Comparison of ENCODE assay signal across 12 mouse cellular contexts in genomic region chr9:76168355-76168754, GRCm38 (mm10). TPM values are rescaled to one million over a fixed set of nuclear protein-coding genes. Genes with fewer than 3 reads are reported as not detected.
DNase-seq lines count a peak whose midpoint lies in the region; ATAC-seq and TF ChIP-seq lines count a peak whose summit lies in the region.
"Had no signal": no experiment of that assay in that cellular context is flagged by ENCODE, and none has a peak within 500 bp of the region (broad histone marks: within the 10 kb centered on the region; RNA-seq: fewer than 3 reads in every experiment).

No protein-coding gene starts in this region.

- 55% methylated on average over 3 of the region's 3 CpGs for WGBS in hindbrain, embryonic 11.5 days
- 49% methylated on average over 3 of the region's 3 CpGs for WGBS in hindbrain, postnatal 0 days

- H3K36me3 ChIP-seq in CH12.LX (replicated peaks in 1 of 2; ENCODE audit: control insufficient read depth in 1 of 2, insufficient read depth in 1 of 2, low read length in 1 of 2) = no peaks in the 10 kb centered on the region
- H3K36me3 ChIP-seq in hindbrain, embryonic 11.5 days (ENCODE audit: control insufficient read depth, insufficient read depth, low read length) = no peaks in the 10 kb centered on the region
- no peaks in the 10 kb centered on the region for H3K36me3 ChIP-seq in hindbrain, postnatal 0 days (ENCODE audit: insufficient read depth, low read length)
- H3K36me3 ChIP-seq: G1E; limb, embryonic 15.5 days had no signal

- peak; percentile 62; the same call in 1 of the 2 replicates for ATAC-seq in frontal cortex, adult (ENCODE audit: low TSS enrichment)
- ATAC-seq in hindbrain, embryonic 11.5 days (ENCODE audit: low FRiP score) = no peak
- no peak for ATAC-seq in hindbrain, postnatal 0 days

- H3K9me3 ChIP-seq in CH12.LX (replicated peaks; ENCODE audit: low read length) = no peaks in the 10 kb centered on the region
- no peaks in the 10 kb centered on the region for H3K9me3 ChIP-seq in hindbrain, embryonic 11.5 days (ENCODE audit: control insufficient read depth, low read length)
- H3K9me3 ChIP-seq in hindbrain, postnatal 0 days (ENCODE audit: low read length) = no peaks in the 10 kb centered on the region
- H3K9me3 ChIP-seq: G1E; limb, embryonic 15.5 days had no signal

- peak; percentile 41 for TF ChIP-seq RAD21 in CH12.LX (IDR thresholded peaks at IDR 0.05; ENCODE audit: low read depth, low read length)

- dilution Hi-C loops in CH12.LX (cut with MboI; ENCODE audit: extremely low pct_ligation_motif_present, extremely low pct_unique_long_range_greater_than_20kb, low sequenced_read_pairs) = no loop called here

- H3K79me2 ChIP-seq in CH12.LX (replicated peaks; ENCODE audit: control insufficient read depth, extremely low read depth, insufficient read depth, poor library complexity, severe bottlenecking) = no peaks in the 10 kb centered on the region

- no peaks in the 10 kb centered on the region for H3K4me1 ChIP-seq in CH12.LX (ENCODE audit: control insufficient read depth in 1 of 2, insufficient read depth in 2 of 2)
- H3K4me1 ChIP-seq in hindbrain, embryonic 11.5 days (replicated peaks; ENCODE audit: control insufficient read depth, insufficient read depth, low read length) = no peaks in the 10 kb centered on the region
- no peaks in the 10 kb centered on the region for H3K4me1 ChIP-seq in hindbrain, postnatal 0 days (ENCODE audit: insufficient read depth, low read length)
- H3K4me1 ChIP-seq: limb, embryonic 15.5 days had no signal

- peak; percentile 19 to 46; a peak in 3 of 4 replicates for TF ChIP-seq CTCF in CH12.LX (conservative IDR thresholded peaks at IDR 0.05 in 1 of 2, IDR thresholded peaks at IDR 0.05 in 1 of 2; ENCODE audit: low read depth in 2 of 2, low read length in 2 of 2)
- no peak for TF ChIP-seq CTCF in hindbrain, postnatal 0 days (IDR thresholded peaks at IDR 0.05; ENCODE audit: low read depth)

- no peak for TF ChIP-seq POLR2A in CH12.LX (IDR thresholded peaks at IDR 0.05; ENCODE audit: low read depth, low read length)

- H3K4me3 ChIP-seq in CH12.LX (replicated peaks in 1 of 3; ENCODE audit: low read depth in 2 of 3, low read length in 2 of 3, poor library complexity in 1 of 3) = no peak overlapping the region
- H3K4me3 ChIP-seq in hindbrain, embryonic 11.5 days (ENCODE audit: low read depth, low read length) = no peak overlapping the region
- H3K4me3 ChIP-seq in hindbrain, postnatal 0 days (ENCODE audit: low read length) = no peak overlapping the region
- H3K4me3 ChIP-seq: limb, embryonic 15.5 days had no signal

- H3K4me2 ChIP-seq in CH12.LX (ENCODE audit: insufficient read depth, low read depth, poor library complexity, severe bottlenecking) = no peak overlapping the region
- H3K4me2 ChIP-seq in hindbrain, embryonic 11.5 days (replicated peaks; ENCODE audit: low read depth, low read length) = no peak overlapping the region
- no peak overlapping the region for H3K4me2 ChIP-seq in hindbrain, postnatal 0 days (ENCODE audit: low read depth, low read length)
- H3K4me2 ChIP-seq: limb, embryonic 15.5 days had no signal

- H3K27me3 ChIP-seq in CH12.LX (replicated peaks) = no peaks in the 10 kb centered on the region
- H3K27me3 ChIP-seq in hindbrain, embryonic 11.5 days (ENCODE audit: control insufficient read depth, insufficient read depth, low read length) = no peaks in the 10 kb centered on the region
- no peaks in the 10 kb centered on the region for H3K27me3 ChIP-seq in hindbrain, postnatal 0 days (ENCODE audit: insufficient read depth, low read length)
- H3K27me3 ChIP-seq: limb, embryonic 15.5 days had no signal

- no peak overlapping the region for H3K27ac ChIP-seq in CH12.LX (ENCODE audit: insufficient read depth, low read depth)
- H3K27ac ChIP-seq in hindbrain, embryonic 11.5 days (ENCODE audit: low read depth, low read length) = no peak overlapping the region
- no peak overlapping the region for H3K27ac ChIP-seq in hindbrain, postnatal 0 days
- H3K27ac ChIP-seq: limb, embryonic 15.5 days had no signal

- in situ Hi-C loops in CH12.LX (cut with MboI; ENCODE audit: low pct_ligation_motif_present, low pct_unique_long_range_greater_than_20kb, low sequenced_read_pairs) = no loop called here

- TF ChIP-seq EP300 in CH12.LX (IDR thresholded peaks at IDR 0.05; ENCODE audit: low read length) = no peak

- intact Hi-C loops in left cerebral cortex, postnatal 25 days (cut with DNase I) = no loop called here
- intact Hi-C loops in left cerebral cortex, postnatal 36 days (cut with DNase I) = no loop called here

- H3K9ac ChIP-seq in CH12.LX (ENCODE audit: insufficient read depth, low read depth) = no peak overlapping the region
- H3K9ac ChIP-seq in hindbrain, embryonic 11.5 days (ENCODE audit: low read depth, low read length) = no peak overlapping the region
- H3K9ac ChIP-seq in hindbrain, postnatal 0 days (replicated peaks; ENCODE audit: low read length) = no peak overlapping the region
- H3K9ac ChIP-seq: limb, embryonic 15.5 days had no signal

- DNase-seq in frontal cortex, postnatal 14 days (ENCODE audit: low spot score in 2 of 2) = no peak
- DNase-seq in left cerebral cortex, postnatal 25 days (ENCODE audit: low spot score in 2 of 2) = peak; percentile 6 to 9
- no peak for DNase-seq in left cerebral cortex, postnatal 36 days (ENCODE audit: low spot score in 2 of 2)
- peak; percentile 11 for DNase-seq in CH12.LX (ENCODE audit: extremely low read depth)
- DNase-seq in adrenal gland, postnatal 36 days = peak; percentile 17 to 41
- no peak for DNase-seq in hindbrain, embryonic 11.5 days (ENCODE audit: low spot score)
- DNase-seq in hindbrain, postnatal 0 days (ENCODE audit: low spot score) = no peak

TF ChIP-seq in CH12.LX, 34 proteins besides CTCF, POLR2A, EP300 and RAD21:
- TF ChIP-seq SMC3 (IDR thresholded peaks at IDR 0.05; ENCODE audit: low read depth, low read length) = peak; percentile 13; the same call in 1 of the 2 replicates
- no peak for TF ChIP-seq MEF2A (IDR thresholded peaks at IDR 0.05; ENCODE audit: borderline replicate concordance, low read depth, low read length)

RNA-seq across cellular contexts. Expression of gene Gfral, which starts 45.1 kb away (rescaled TPM):
- total RNA-seq in left cerebral cortex, postnatal 25 days (2021) = not detected
- not detected for total RNA-seq in left cerebral cortex, postnatal 36 days (2021)
- total RNA-seq in CH12.LX (2012; rRNA removed) (not detected in 2 replicates), CH12.LX (2014; rRNA removed) (not detected in 2 replicates)
- not detected in 2 replicates for polyA plus RNA-seq in CH12.LX (2012; ENCODE audit: insufficient read length, low read depth)
- total RNA-seq in adrenal gland, postnatal 36 days (2021) = not detected
- polyA plus RNA-seq in hindbrain, embryonic 11.5 days (2014; fragmentation: Nextera tagmentation; extraction: Ambion mirVana) = not detected in 2 replicates
- total RNA-seq in hindbrain, postnatal 0 days (2014; rRNA removed) = 0.10 TPM in 1 of 2 replicates, not detected in the other
- not detected in 2 replicates for polyA plus RNA-seq in hindbrain, postnatal 0 days (2015; fragmentation: Nextera tagmentation; extraction: Ambion mirVana)
- total RNA-seq: G1E had no signal
- polyA plus RNA-seq: forebrain, embryonic 11.5 days; G1E; kidney, embryonic 14.5 days; limb, embryonic 15.5 days had no signal

Comparison
In these comparisons a context has a peak if more than half of its experiments do, and no peak if none do; other contexts are left out.
1. DNase-seq: peak in left cerebral cortex, postnatal 25 days (2 of 2), CH12.LX (single experiment) and adrenal gland, postnatal 36 days (2 of 2); none in frontal cortex, postnatal 14 days (0 of 2), left cerebral cortex, postnatal 36 days (0 of 2), hindbrain, embryonic 11.5 days (single experiment) and hindbrain, postnatal 0 days (single experiment).